Comparison of ENCODE assay signal across 8 mouse cellular contexts in the genomic region with DNA sequence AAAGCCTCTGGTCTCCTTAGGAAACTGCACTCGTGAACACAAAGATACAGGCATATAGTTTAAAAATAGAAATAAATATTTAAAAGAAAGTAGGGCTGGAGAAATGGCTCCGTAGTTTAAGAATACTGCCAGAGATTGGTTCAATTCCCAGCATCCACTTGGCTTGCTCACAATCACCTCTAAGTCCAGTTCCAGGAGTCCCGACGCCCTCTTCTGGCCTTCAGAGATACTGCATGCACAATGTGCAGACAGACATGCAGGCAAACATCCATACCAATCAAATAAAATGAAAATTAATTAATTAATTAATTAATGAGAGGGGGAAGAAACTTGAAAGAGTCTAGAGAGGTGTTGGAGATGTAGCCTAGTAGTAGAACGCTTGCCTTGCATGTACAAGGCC.
DNase-seq lines count a peak whose midpoint lies in the region; ATAC-seq and TF ChIP-seq lines count a peak whose summit lies in the region.

No protein-coding gene starts in this region.

- H3K4me2 ChIP-seq in intestine, embryonic 16.5 days (ENCODE audit: low read depth, low read length): no peak overlapping the region
- H3K4me2 ChIP-seq in intestine, embryonic 15.5 days (replicated peaks): no peak overlapping the region

- DNase-seq in thymus, postnatal 14 days: peak; percentile 5
- no peak for DNase-seq in thymus, postnatal 10 days (ENCODE audit: low spot score in 2 of 2)
- no peak for DNase-seq in frontal cortex, postnatal 10 days (ENCODE audit: low spot score in 2 of 2)
- no peak for DNase-seq in adrenal gland, postnatal 4 days (ENCODE audit: low spot score in 2 of 2)
- no peak for DNase-seq in urinary bladder, postnatal 25 days (ENCODE audit: low spot score)

- no peaks in the 10 kb centered on the region for H3K27me3 ChIP-seq in intestine, embryonic 16.5 days (replicated peaks; ENCODE audit: control insufficient read depth, insufficient read depth, low read length)
- H3K27me3 ChIP-seq in intestine, embryonic 15.5 days (replicated peaks): no peaks in the 10 kb centered on the region

- no peak for ATAC-seq in intestine, embryonic 16.5 days
- ATAC-seq in intestine, embryonic 15.5 days: no peak

- peaks cover 4% of the 10 kb centered on the region; the same call in 1 of the 2 replicates for H3K4me1 ChIP-seq in intestine, embryonic 16.5 days (ENCODE audit: control insufficient read depth, insufficient read depth, low read length)
- no peaks in the 10 kb centered on the region; the same call in none of the 2 replicates for H3K4me1 ChIP-seq in intestine, embryonic 15.5 days (replicated peaks)
- peaks cover 3% of the 10 kb centered on the region; the same call in 1 of the 2 replicates for H3K4me1 ChIP-seq in embryonic fibroblast, embryonic 13.5 days (ENCODE audit: control insufficient read depth, insufficient read depth, low read length)

- peak; percentile 54; the same call in 1 of the 2 replicates for TF ChIP-seq CTCF in embryonic fibroblast, embryonic 13.5 days (IDR thresholded peaks at IDR 0.05; ENCODE audit: borderline replicate concordance, insufficient read depth, low read length)

- no peak overlapping the region for H3K4me3 ChIP-seq in intestine, embryonic 16.5 days (ENCODE audit: low read length)
- no peak overlapping the region for H3K4me3 ChIP-seq in intestine, embryonic 15.5 days (replicated peaks)
- no peak overlapping the region for H3K4me3 ChIP-seq in embryonic fibroblast, embryonic 13.5 days (ENCODE audit: insufficient read depth, low read length)

- H3K36me3 ChIP-seq in intestine, embryonic 16.5 days (ENCODE audit: control insufficient read depth, insufficient read depth, low read length): no peaks in the 10 kb centered on the region
- H3K36me3 ChIP-seq in intestine, embryonic 15.5 days: no peaks in the 10 kb centered on the region

- H3K27ac ChIP-seq in intestine, embryonic 16.5 days (ENCODE audit: low read length): 0 out of 2 replicates have a peak overlapping the region, but pooled peaks have one; percentile 7
- H3K27ac ChIP-seq in intestine, embryonic 15.5 days: no peak overlapping the region
- no peak overlapping the region for H3K27ac ChIP-seq in embryonic fibroblast, embryonic 13.5 days (ENCODE audit: insufficient read depth, low read length)

- 39% methylated on average over 5 of the region's 5 CpGs for WGBS in intestine, embryonic 16.5 days
- 33% methylated on average over 5 of the region's 5 CpGs for WGBS in intestine, embryonic 15.5 days

- no peaks in the 10 kb centered on the region for H3K9me3 ChIP-seq in intestine, embryonic 16.5 days (ENCODE audit: control insufficient read depth, low read length)
- no peaks in the 10 kb centered on the region for H3K9me3 ChIP-seq in intestine, embryonic 15.5 days

- no peak for TF ChIP-seq POLR2A in embryonic fibroblast, embryonic 13.5 days (IDR thresholded peaks at IDR 0.05; ENCODE audit: low read depth, low read length)

- H3K9ac ChIP-seq in intestine, embryonic 16.5 days (ENCODE audit: low read depth, low read length): no peak overlapping the region
- H3K9ac ChIP-seq in intestine, embryonic 15.5 days: no peak overlapping the region
